Mouse (Mus musculus) layer of hippocampus, postnatal 10 days (tissue): ENCODE results near the gene Ccm2. TPM values are rescaled to one million over a fixed set of nuclear protein-coding genes. Genes with fewer than 3 reads are reported as not detected.
"Not testable (repeated sequence)": the region's sequence is repeated elsewhere in the genome, so short reads cannot be mapped to it uniquely, and the experiment has no call there.

Experiments used
- DNase-seq, 2 experiments: peaks; one replicate each; pipeline ENCODE4 v3.0.0; 2021; ENCODE audit warnings: low spot score in 2 of 2
- long read RNA-seq: library from polyadenylated mRNA; stranded (forward); transcript quantifications from one replicate; pipeline ENCODE4 v2.0.0, GENCODE M21; 2023
- total RNA-seq, 2 experiments: library from RNA; stranded (reverse); gene quantifications; 2 replicates each; pipeline ENCODE4 v1.2.3; 2021

Gene Ccm2
- 10 to 100 TPM; 52.4 to 57.9 TPM for total RNA-seq
- long read RNA-seq, transcript Ccm2-201 (10 exons, 1,858 nt): major isoform, 48 of 80 reads
- long read RNA-seq, partial matches to known transcripts: 3 of 80 reads
- long read RNA-seq, other reads (novel, unspliced or antisense): 29 of 80 reads

DNA sequence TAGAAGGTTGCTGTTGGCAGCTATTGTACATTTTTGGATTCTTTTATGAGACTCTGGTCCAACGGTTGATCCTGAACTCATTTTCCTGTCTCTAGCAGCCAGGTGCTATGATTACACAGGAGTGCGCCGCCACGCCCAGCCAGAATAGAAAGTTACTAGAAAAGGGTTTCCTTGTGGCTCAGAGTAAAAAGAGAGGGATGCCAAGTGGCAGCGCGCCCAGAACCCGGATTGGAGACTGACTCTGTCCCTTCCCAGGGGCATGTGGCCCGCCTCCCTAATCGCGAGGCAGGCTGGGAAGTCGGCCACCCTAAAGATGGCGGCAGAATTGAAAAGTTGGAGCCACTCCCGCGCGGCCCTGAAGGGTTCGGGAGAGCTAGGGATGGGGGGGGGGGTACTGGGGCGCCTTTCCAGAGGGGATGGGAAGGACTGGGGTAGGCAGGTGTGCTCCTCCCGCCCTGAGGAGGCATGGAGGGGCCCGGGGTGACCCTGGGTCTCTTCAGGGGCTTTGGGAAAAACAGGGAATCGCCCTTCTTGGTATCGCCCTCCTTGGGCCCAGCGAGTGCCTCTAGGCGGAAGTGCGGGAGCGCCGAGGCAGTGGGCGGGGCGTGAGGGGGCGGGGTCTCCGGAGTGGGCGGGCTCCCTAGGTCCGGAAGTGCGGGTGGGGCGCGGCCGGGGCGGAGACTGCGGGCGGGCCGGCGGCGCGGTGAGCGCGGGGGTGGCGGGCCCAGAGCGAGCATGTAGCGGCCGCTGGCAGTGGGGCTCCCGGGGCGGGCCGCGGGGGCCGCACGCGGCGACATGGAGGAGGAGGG lies at the start of gene Ccm2:
TSS of gene Ccm2 (plus strand) at position 683 of the 809 bp plus-strand sequence.
- DNase-seq: peak; percentile 96 to 97

GRCm38 (mm10) chr11:6497311-6497948 lies 49.3 kb upstream of the Ccm2 start:
- no peak for DNase-seq

DNA sequence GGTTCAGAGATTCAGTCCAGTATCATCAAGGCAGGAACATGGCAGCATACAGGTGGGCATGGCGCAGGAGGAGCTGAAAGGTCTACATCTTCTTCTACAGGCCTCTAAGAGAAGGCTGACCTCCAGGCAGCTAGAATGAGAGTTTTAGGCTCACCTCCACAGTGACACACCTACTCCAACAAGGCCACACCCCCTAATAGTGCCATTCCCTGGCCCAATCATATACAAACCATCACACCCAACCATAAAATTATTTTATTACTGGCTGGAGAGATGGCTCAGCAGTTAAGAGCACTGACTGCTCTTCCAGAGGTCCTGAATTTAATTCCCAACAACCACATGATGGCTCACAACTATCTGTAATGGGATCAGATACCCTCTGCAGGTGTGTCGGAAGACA lies 44.2 kb upstream of the Ccm2 start:
- no peak for DNase-seq

DNA sequence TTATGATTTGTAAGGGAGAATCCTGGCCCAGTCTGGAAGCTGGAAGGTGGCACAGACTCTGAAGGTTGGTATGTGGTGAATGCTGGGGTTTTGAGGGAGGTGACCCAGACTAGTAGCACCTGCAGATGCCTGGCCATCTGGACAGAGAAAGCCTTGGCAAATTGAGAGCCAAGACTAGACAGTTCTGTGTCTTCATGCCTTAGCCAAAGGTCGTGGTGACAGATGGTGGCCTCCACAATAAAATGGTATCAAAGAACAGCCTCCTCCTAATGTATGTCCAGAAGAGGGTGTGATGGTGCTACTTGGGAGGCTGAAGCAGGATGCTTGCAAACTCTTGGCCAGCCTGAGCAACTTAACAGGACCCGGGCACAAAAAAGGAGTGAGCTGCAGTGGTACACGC lies 42.5 kb upstream of the Ccm2 start:
- DNase-seq: no peak

GRCm38 (mm10) chr11:6504689-6505088 lies 42.0 kb upstream of the Ccm2 start:
- no peak for DNase-seq

- DNase-seq: no peak
These were observed 40.2 kb upstream of the Ccm2 start for GRCm38 (mm10) chr11:6506516-6506915.

GRCm38 (mm10) chr11:6508269-6508876 lies 38.3 kb upstream of the Ccm2 start:
- no peak for DNase-seq

DNA sequence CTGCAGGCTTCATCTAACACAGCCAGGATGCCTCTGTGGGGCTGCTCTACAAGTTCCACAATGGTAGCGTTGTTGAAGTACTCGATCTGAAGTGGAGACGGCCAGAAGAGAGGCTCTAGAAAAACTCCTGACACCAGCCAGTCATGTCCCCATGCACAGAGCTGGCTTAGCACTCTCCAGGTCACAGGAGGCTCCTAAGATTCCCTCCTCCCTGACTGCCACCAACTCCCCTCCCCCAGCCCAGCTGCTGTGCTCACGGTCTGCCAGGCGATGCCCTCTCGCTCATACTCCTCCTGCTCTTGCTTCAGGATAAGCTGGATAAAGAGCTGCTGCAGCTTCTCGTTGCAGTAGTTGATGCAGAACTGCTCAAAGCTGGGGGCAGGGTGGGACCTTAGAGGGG lies 31.9 kb upstream of the Ccm2 start:
- DNase-seq: no peak

GRCm38 (mm10) chr11:6519491-6520033 lies 27.1 kb upstream of the Ccm2 start:
- no peak for DNase-seq

- no peak for DNase-seq
These were observed 26.0 kb upstream of the Ccm2 start, which contains the start of gene Myo1g for GRCm38 (mm10) chr11:6520507-6521173. TSS of gene Myo1g (minus strand) at chr11:6520965.

DNA sequence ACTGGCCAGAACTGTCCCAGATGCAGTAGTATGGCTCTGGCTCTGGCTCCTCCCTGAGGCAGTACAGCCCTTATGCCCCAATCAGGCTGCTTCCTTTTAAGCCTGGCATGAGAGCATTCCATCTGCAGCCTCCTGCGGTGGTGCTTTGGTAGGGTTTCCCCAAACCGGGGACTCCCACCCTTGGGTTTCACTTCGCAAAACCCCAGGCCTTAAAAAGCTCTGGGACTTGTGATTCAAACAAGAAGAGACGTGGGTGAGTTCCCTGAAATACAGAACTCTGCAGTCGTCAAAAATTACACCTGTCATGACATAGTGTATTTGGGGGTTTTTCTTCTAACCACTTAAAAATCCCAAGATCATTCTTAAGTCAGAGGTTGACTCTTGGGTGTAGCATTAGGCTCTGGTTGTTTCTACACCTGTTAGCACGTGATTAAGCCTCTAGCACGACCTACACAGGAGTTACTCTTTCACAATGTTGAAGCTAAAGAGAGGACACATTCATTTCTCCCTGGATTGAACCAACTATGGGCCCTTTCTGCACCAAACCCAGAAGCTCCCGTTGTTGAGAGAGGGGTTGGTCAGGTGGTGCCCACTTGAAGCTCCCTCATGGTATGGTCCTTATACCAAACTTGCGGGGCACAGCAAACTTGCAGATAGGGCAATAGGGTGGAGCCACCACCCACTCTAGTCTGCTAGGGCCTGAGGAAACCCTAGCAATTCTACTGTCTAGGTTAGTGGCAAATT lies 23.7 kb upstream of the Ccm2 start:
- DNase-seq: no peak

DNA sequence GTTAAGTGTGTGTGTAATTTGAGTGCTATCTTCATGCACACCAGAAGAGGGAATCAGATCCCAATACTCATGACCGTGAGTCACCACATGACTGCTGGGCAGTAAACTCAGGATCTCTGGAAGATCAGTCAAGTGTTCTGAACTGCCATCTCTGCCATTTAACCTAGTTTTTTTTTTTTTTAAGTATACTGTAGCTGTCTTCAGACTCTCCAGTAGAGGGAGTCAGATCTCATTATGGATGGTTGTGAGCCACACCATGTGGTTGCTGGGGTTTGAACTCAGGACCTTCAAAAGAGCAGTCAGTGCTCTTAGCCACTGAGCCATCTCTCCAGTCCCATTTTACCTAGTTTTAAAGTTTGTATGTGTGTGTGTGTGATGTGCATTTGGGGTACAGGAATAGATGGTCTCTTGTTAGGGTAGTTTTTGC lies 23.0 kb upstream of the Ccm2 start:
- DNase-seq: no peak

DNA sequence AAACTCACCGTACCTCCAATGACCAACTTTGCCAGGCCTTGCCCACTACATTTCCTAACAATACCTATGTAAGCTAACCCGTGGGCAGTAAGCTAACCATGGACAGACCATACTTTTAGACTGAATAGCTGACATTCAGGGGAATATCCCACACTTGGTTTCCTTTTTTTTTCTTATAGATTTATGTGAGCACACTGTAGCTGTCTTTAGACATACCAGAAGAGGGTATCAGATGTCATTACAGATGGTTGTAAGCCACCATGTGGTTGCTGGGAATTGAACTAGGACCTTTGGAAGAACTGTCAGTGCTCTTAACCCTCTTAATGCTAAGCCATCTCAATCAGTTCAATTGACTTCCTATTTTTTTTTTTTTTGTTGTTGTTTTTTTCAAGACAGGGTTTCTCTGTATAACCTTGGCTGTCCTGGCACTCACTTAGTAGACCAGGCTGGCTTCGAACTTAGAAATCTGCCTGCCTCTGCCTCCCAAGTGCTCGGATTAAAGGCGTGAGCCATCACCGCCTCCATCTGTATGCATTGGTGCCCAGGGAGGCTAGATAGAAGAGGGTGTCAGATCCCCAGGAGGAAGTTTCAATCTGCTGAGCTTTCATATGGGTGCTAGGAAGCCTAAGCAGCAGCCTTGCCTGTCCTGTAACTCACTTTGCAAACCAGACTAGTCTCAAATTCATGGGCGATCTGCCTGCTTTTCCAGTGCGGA lies 22.4 kb upstream of the Ccm2 start:
- DNase-seq: no peak

DNA sequence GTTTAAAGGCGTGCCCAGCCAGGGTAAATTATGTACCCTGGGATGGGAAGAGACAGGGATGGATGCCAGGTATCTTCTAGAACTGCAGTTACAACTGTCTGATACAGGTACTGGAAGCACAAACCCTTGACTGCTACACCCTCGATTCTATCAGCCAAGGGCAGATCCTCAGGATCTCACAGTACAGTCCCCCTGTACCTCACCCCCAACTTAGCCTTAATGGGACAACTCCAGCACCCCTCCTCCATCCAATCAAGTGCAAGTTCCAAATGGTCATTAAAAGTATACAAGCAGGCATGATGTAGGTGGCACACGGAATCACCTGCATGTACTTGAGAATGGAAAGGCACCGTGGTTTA lies 21.8 kb upstream of the Ccm2 start:
- no peak for DNase-seq

- no peak for DNase-seq
These were observed 21.4 kb upstream of the Ccm2 start for GRCm38 (mm10) chr11:6525241-6525640.

GRCm38 (mm10) chr11:6526526-6527255 lies 20.0 kb upstream of the Ccm2 start:
- not testable (repeated sequence) for DNase-seq

GRCm38 (mm10) chr11:6527256-6528185 lies 19.2 kb upstream of the Ccm2 start:
- no peak for DNase-seq
